Mouse (Mus musculus) hindbrain, embryonic 12.5 days (tissue): ENCODE data around the gene Lrrk1. TPM values are rescaled to one million over a fixed set of nuclear protein-coding genes. Genes with fewer than 3 reads are reported as not detected.
A peak's percentile ranks its signal among the peaks of the same experiment; 100 is the strongest.

Experiments used
- ATAC-seq: fragments of 200-750 bp; cut with Nextera tagmentation; 2 replicates; pipeline ENCODE4 v1.8.0; 2017; ENCODE audit warnings: moderate TSS enrichment; ENCODE audit not compliant: low FRiP score
- H3K27ac ChIP-seq: fragments of 300-500 bp; sonication (generic); 2 replicates; pipeline ENCODE4 v1.5.1; 2016; ENCODE audit warnings: mild to moderate bottlenecking
- H3K27me3 ChIP-seq: fragments of 300-500 bp; sonication (generic); 2 replicates; pipeline ENCODE4 v1.6.1; 2016; ENCODE audit warnings: mild to moderate bottlenecking
- H3K36me3 ChIP-seq: fragments of 300-500 bp; sonication (generic); 2 replicates; pipeline ENCODE4 v1.6.1; 2016; ENCODE audit warnings: mild to moderate bottlenecking
- H3K4me1 ChIP-seq: fragments of 300-500 bp; sonication (generic); 2 replicates; pipeline ENCODE4 v1.6.1; 2016
- H3K4me2 ChIP-seq: fragments of 300-500 bp; sonication (generic); replicated peaks from 2 replicates; pipeline ENCODE4 v1.6.1; 2016; ENCODE audit warnings: mild to moderate bottlenecking
- H3K4me3 ChIP-seq: fragments of 300-500 bp; sonication (generic); 2 replicates; pipeline ENCODE4 v1.5.1; 2016; ENCODE audit warnings: mild to moderate bottlenecking
- H3K9ac ChIP-seq: fragments of 300-500 bp; sonication (generic); 2 replicates; pipeline ENCODE4 v1.6.1; 2016; ENCODE audit warnings: mild to moderate bottlenecking, moderate library complexity
- H3K9me3 ChIP-seq: fragments of 300-500 bp; sonication (generic); replicated peaks from 2 replicates; pipeline ENCODE4 v1.6.1; 2016; ENCODE audit warnings: mild to moderate bottlenecking
- WGBS: fragments of 180-500 bp; shearing (Covaris S2); methylation state at CpG from one replicate; pipeline ENCODE4 v1.1.7; 2016; 5-methylcytosine and 5-hydroxymethylcytosine counted together
- polyA plus RNA-seq: library from polyadenylated mRNA; unstranded; fragments of >200 nt; fragmentation: Nextera tagmentation; extraction: Ambion mirVana; gene quantifications from 2 replicates; pipeline ENCODE4 v1.2.1, GENCODE M21; 2016

Gene Lrrk1
- polyA plus RNA-seq, 1 experiment from 2014 or later, result 7.2 TPM

- H3K4me1 ChIP-seq, result no peaks in the 10 kb centered on the region; the same call in 1 of the 2 replicates
- H3K9me3 ChIP-seq, result no peaks in the 10 kb centered on the region
Measured at GRCm38 (mm10) chr7:66304993-66305713, 83.0 kb downstream of the Lrrk1 start.

DNA sequence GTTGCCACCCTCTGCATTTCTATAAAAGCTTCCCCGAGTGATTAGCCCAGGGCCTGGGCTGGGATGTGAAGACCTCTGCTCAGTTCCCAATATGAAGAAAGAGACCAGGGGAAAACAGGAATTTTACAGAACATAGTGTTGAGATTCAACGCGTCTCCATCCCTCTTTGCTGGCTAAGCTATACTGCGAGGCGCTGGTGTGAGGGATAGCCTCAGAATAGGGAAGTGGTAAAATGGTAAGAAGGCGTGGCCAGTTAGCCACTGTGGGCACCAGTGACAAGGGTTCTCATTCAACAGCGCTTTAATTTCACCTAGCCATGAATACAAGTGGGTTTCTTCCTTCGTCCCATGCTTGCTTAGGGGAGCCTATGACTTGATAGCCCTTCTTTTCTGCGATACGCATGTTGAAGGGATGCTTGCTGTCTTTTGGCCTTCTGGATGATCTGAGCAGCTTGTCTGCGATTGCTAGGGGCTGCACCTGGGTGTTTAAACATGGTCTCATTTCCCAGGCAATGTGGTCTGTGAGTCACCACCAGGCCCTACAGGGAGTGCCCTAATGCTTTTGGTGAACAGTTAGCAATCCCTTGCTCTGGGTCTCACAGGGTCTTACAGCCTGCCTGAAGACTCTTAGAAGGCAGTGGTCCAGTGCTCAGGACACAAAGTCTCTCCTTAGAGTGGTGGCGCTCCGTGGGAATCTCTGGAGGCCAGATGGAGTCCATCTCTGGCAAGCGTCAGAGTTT is 84.1 kb downstream of the Lrrk1 start:
- no peak for ATAC-seq
- WGBS, result 94% methylated on average over 14 of the region's 14 CpGs
- Histone ChIP-seq H3K4me1 (no peaks in the 10 kb centered on the region; the same call in 1 of the 2 replicates), H3K36me3 (no peaks in the 10 kb centered on the region), H3K9me3 (no peaks in the 10 kb centered on the region), H3K4me3 (no peak overlapping the region), H3K4me2 (no peak overlapping the region), H3K9ac (no peak overlapping the region), H3K27me3 (no peaks in the 10 kb centered on the region), H3K27ac (no peak overlapping the region)

More at GRCm38 (mm10) chr7:66304993-66305713, 83.0 kb downstream of the Lrrk1 start:
- 85% methylated on average over 8 of the region's 8 CpGs for WGBS
- no peak overlapping the region for H3K27ac ChIP-seq
- H3K27me3 ChIP-seq, result no peaks in the 10 kb centered on the region
- H3K36me3 ChIP-seq, result no peaks in the 10 kb centered on the region
- H3K4me2 ChIP-seq, result no peak overlapping the region
- no peak overlapping the region for H3K9ac ChIP-seq
- no peak for ATAC-seq
- no peak overlapping the region for H3K4me3 ChIP-seq

- Histone ChIP-seq H3K9ac (no peak overlapping the region), H3K27me3 (no peaks in the 10 kb centered on the region), H3K36me3 (no peaks in the 10 kb centered on the region), H3K27ac (no peak overlapping the region), H3K4me3 (no peak overlapping the region), H3K4me2 (no peak overlapping the region), H3K9me3 (no peaks in the 10 kb centered on the region), H3K4me1 (peaks cover 6% of the 10 kb centered on the region)
- ATAC-seq, result no peak
- 79% methylated on average over 4 of the region's 4 CpGs for WGBS
Measured at GRCm38 (mm10) chr7:66301486-66301885, 86.7 kb downstream of the Lrrk1 start.

DNA sequence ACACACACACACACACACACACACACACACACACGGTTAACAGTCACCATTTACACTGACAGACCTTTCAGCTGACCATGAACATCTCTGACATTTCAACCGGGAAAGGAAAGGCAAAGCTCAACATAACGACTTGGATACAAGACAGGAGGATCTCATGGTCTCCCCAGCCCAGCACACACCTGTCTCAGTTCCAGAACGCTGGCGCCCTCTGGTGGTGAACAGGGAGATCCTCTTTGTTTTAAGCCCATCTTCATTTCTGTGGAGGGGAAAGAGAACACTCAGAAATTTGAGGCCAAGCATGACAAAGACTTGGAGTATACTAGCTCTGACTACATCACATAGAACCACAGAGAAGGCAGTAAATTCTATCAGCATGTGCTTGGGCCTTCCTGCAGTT is 87.5 kb downstream of the Lrrk1 start:
- no peaks in the 10 kb centered on the region for H3K27me3 ChIP-seq
- no peak overlapping the region for H3K9ac ChIP-seq
- peaks cover 6% of the 10 kb centered on the region for H3K4me1 ChIP-seq
- 0 out of 2 replicates have a peak, but pooled peaks have one; percentile 48 for ATAC-seq
- H3K4me3 ChIP-seq, result no peak overlapping the region
- no peak overlapping the region for H3K27ac ChIP-seq
- no peaks in the 10 kb centered on the region for H3K9me3 ChIP-seq
- WGBS, result 7% methylated on average over 5 of the region's 5 CpGs
- H3K36me3 ChIP-seq, result no peaks in the 10 kb centered on the region
- H3K4me2 ChIP-seq, result no peak overlapping the region

DNA sequence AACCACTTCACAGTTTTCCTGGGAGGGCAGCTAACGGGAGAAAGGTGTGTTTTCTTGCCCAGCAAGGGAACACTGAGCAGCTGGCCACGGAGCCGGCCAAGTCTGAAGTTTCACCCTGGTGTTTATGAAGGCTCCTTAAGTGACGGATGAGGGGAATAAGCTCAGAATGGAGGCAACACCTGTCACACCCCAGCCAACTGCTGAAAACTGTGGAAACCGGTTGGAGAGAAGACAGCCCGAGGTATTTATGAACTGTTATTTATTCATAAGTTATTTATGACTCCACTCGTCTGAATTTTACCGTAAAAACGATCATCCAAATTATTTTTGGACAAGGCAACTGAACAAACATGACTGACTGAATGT is 90.5 kb downstream of the Lrrk1 start:
- Histone ChIP-seq H3K4me1 (peaks cover 10% of the 10 kb centered on the region), H3K27me3 (no peaks in the 10 kb centered on the region; the same call in 1 of the 2 replicates), H3K4me3 (no peak overlapping the region), H3K9me3 (no peaks in the 10 kb centered on the region), H3K27ac (no peak overlapping the region), H3K9ac (no peak overlapping the region), H3K36me3 (no peaks in the 10 kb centered on the region), H3K4me2 (no peak overlapping the region)
- WGBS, result 72% methylated on average over 9 of the region's 9 CpGs
- no peak for ATAC-seq

DNA sequence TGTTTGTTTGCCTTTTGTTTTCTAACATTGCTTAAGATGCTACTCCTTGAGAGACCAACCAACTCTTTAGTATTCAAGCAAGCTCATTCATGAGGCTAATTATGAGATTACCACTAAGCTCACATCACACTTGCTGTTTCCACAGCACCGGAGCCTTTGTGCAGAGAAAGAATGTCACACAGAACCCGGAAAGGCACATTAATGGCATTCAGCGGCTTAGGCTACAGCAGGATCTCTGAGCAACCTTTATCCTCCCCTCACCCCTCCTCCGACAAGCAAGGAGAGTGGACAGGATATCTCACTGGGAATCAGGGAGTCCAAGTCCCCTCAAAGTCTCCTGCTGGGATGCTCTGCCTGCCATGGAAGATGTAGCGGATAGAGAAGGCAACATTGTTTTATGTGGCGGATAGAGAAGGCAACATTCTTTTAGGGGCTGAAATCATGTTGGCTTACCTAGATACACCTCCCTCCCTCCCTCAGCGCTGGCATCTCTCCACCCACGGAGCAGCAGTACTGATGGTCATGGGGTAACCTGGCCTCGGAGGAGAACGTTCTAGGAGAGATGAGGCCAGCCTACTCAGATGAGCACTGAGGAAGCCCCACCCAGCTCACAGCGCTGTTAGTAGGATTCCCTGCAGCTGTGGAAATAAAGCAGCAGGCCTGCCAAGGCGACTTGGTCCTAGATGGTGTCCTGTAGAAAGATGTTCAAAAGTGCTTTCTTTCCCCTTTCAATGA is 91.1 kb downstream of the Lrrk1 start:
- no peaks in the 10 kb centered on the region for H3K9me3 ChIP-seq
- ATAC-seq, result no peak
- WGBS, result 45% methylated on average over 12 of the region's 12 CpGs
- peaks cover 11% of the 10 kb centered on the region for H3K4me1 ChIP-seq
- no peak overlapping the region for H3K9ac ChIP-seq
- no peaks in the 10 kb centered on the region; the same call in 1 of the 2 replicates for H3K27me3 ChIP-seq
- no peak overlapping the region for H3K27ac ChIP-seq
- H3K36me3 ChIP-seq, result no peaks in the 10 kb centered on the region
- no peak overlapping the region for H3K4me2 ChIP-seq
- no peak overlapping the region for H3K4me3 ChIP-seq

DNA sequence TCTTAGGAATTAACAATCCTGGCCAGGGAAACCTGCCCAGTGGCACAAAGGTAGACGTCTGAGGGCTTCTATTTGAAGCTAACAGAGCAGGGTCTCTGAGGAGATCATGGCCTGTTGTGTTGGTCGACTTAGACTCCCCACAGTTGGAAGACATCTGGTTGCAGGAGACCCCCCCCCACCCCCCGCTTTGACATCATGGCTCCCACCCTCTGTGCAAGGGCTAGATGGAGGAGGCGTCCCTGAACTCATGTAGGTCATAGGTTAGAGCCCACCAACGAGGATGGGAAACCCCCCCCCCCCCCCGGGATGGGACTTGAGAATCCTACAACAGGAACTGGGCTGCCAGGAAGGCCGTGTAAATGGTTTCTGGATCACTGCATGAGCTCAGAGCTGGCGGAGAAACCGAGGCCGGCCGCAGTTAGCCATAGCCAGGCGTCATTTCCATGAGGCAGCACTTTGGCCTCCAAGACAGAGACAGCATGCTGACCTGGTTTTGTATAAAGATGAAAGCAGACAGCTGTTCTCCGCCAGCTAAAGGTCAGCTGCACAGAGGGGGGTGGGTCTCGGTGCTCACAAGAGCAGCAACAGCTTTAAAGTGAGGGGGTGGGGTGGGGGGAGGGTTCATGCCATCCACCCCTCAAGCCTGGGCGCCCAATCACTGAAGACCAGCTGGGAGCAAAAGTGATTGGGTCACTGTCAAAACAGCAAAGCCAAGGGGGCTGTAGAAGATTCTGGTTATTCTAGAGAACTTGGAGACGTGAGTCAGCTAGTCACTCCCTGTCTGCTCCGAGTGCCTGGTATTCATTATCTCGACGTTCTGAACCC is 95.4 kb downstream of the Lrrk1 start:
- Histone ChIP-seq H3K4me3 (no peak overlapping the region), H3K9ac (no peak overlapping the region), H3K27me3 (no peaks in the 10 kb centered on the region; the same call in 1 of the 2 replicates), H3K9me3 (no peaks in the 10 kb centered on the region), H3K36me3 (no peaks in the 10 kb centered on the region), H3K4me2 (no peak overlapping the region), H3K27ac (no peak overlapping the region), H3K4me1 (peaks cover 11% of the 10 kb centered on the region)
- no peak for ATAC-seq
- WGBS, result 29% methylated on average over 19 of the region's 19 CpGs

DNA sequence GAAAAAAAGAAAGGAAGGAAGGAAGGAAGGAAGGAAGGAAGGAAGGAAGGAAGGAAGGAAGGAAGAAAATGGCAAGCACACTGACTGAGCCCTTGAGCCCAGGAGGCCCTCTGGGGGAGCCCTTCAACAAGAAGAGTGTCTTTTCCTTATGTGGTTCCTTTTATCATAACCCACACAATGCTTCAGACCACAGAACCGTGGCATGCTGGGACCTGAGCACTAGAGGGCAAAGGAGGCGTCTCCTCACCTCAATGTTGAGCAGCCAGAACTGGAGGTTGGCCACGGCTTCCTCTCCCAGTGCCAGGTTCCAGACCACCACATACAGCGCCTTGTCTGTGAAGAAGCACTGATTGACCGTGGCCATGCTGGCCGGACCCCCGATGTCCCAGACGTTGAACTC is 96.1 kb downstream of the Lrrk1 start:
- 81% methylated on average over 8 of the region's 8 CpGs for WGBS
- no peaks in the 10 kb centered on the region; the same call in 1 of the 2 replicates for H3K27me3 ChIP-seq

GRCm38 (mm10) chr7:66282984-66283612 is 105.1 kb downstream of the Lrrk1 start:
- Histone ChIP-seq H3K36me3 (no peaks in the 10 kb centered on the region), H3K27me3 (peaks cover 9% of the 10 kb centered on the region; the same call in 1 of the 2 replicates), H3K9me3 (no peaks in the 10 kb centered on the region), H3K4me2 (peak overlapping the region; percentile 27), H3K9ac (no peak overlapping the region), H3K27ac (no peak overlapping the region; the same call in 1 of the 2 replicates), H3K4me3 (no peak overlapping the region), H3K4me1 (peaks cover 16% of the 10 kb centered on the region)
- ATAC-seq, result peak; percentile 65
- WGBS, result 6% methylated on average over 10 of the region's 10 CpGs

More for the DNA sequence above, 96.1 kb downstream of the Lrrk1 start:
- no peaks in the 10 kb centered on the region for H3K9me3 ChIP-seq
- H3K36me3 ChIP-seq, result no peaks in the 10 kb centered on the region
- no peak overlapping the region for H3K4me3 ChIP-seq
- H3K27ac ChIP-seq, result no peak overlapping the region
- peaks cover 6% of the 10 kb centered on the region for H3K4me1 ChIP-seq
- ATAC-seq, result no peak
- H3K9ac ChIP-seq, result no peak overlapping the region
- no peak overlapping the region for H3K4me2 ChIP-seq

GRCm38 (mm10) chr7:66282265-66282664 is 105.9 kb downstream of the Lrrk1 start:
- Histone ChIP-seq H3K27me3 (peaks cover 9% of the 10 kb centered on the region; the same call in 1 of the 2 replicates), H3K27ac (no peak overlapping the region), H3K4me2 (no peak overlapping the region), H3K36me3 (no peaks in the 10 kb centered on the region), H3K4me1 (peaks cover 16% of the 10 kb centered on the region), H3K4me3 (no peak overlapping the region), H3K9me3 (no peaks in the 10 kb centered on the region), H3K9ac (no peak overlapping the region)
- 44% methylated on average over 12 of the region's 12 CpGs for WGBS
- ATAC-seq, result no peak

DNA sequence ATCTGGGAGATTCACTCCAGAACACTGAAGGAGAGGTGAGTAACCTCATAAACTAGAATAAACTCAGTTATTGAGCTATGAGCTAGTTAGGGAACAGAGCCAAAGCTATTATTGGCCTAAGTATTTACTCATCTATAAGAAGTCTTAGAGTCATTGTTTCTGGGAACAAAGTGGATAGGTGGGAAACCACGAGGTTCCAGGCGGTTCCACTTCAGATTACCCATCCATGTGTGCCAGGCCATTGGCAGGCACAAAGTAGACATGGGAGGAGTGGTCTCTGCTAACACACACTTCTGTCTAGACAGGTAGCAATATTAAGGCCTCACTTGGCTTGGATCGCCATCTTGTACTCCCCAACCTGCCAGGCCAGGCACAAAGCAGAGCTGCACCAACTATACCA is 110.1 kb downstream of the Lrrk1 start:
- Histone ChIP-seq H3K9ac (no peak overlapping the region), H3K4me2 (no peak overlapping the region), H3K4me3 (no peak overlapping the region), H3K27ac (no peak overlapping the region), H3K27me3 (no peaks in the 10 kb centered on the region), H3K4me1 (peaks cover 7% of the 10 kb centered on the region), H3K36me3 (no peaks in the 10 kb centered on the region), H3K9me3 (no peaks in the 10 kb centered on the region)
- ATAC-seq, result no peak
- 86% methylated on average over 3 of the region's 3 CpGs for WGBS
